In genomic region chr9:103186747-103187146, GRCm38 (mm10) we compare ENCODE assay signal across 12 mouse cellular contexts. TPM values are rescaled to one million over a fixed set of nuclear protein-coding genes. Genes with fewer than 3 reads are reported as not detected.
A peak's percentile ranks its signal among the peaks of the same experiment; 100 is the strongest.
DNase-seq lines count a peak whose midpoint lies in the region.
"Had no signal": no experiment of that assay in that cellular context is flagged by ENCODE, and none has a peak within 500 bp of the region (broad histone marks: within the 10 kb centered on the region; RNA-seq: fewer than 3 reads in every experiment).

No protein-coding gene starts in this region.

- WGBS in heart, embryonic 10.5 days = 72% methylated on average over 9 of the region's 9 CpGs

- no peaks in the 10 kb centered on the region for H3K27me3 ChIP-seq in heart, embryonic 10.5 days (ENCODE audit: insufficient read depth, poor library complexity, severe bottlenecking)
- H3K27me3 ChIP-seq: limb, embryonic 12.5 days had no signal

- no peaks in the 10 kb centered on the region for H3K9me3 ChIP-seq in heart, embryonic 10.5 days
- H3K9me3 ChIP-seq: limb, embryonic 12.5 days had no signal

- DNase-seq in heart, postnatal 4 days = peak; percentile 43
- no peak for DNase-seq in heart, embryonic 10.5 days (ENCODE audit: low spot score)
- DNase-seq in testis, postnatal 10 days (ENCODE audit: low spot score) = peak; percentile 54
- no peak for DNase-seq in testis, postnatal 14 days (ENCODE audit: low spot score)
- peak; percentile 75 for DNase-seq in kidney, adult 9 months
- DNase-seq in spleen, postnatal 36 days (ENCODE audit: low spot score in 2 of 2) = no peak
- DNase-seq in thymus, postnatal 4 days = no peak
- DNase-seq: thymus, adult 2 months had no signal

- no peak overlapping the region for H3K27ac ChIP-seq in heart, embryonic 10.5 days
- H3K27ac ChIP-seq: heart, adult 2 months; limb, embryonic 12.5 days had no signal

- H3K36me3 ChIP-seq in heart, embryonic 10.5 days = peaks cover 43% of the 10 kb centered on the region

- H3K4me3 ChIP-seq in heart, embryonic 10.5 days = no peak overlapping the region
- H3K4me3 ChIP-seq: heart, adult 2 months; limb, embryonic 12.5 days had no signal

- peaks cover 3% of the 10 kb centered on the region; the same call in 1 of the 2 replicates for H3K4me1 ChIP-seq in heart, embryonic 10.5 days
- H3K4me1 ChIP-seq: limb, embryonic 12.5 days had no signal

RNA-seq across cellular contexts. Expression of gene Srprb, which starts 15.2 kb away (rescaled TPM):
- 10 to 100 TPM; 24.9 to 26.7 TPM for total RNA-seq in heart, postnatal 4 days (2021)
- polyA plus RNA-seq in heart, embryonic 10.5 days (2016; fragmentation: Nextera tagmentation; extraction: Ambion mirVana) = 55.6 and 61.9 TPM in 2 replicates

RNA-seq across cellular contexts. Expression of gene Gm20425, which starts 43.4 kb away (rescaled TPM):
- total RNA-seq in heart, postnatal 4 days (2021) = 1 to 10 TPM; 4.9 to 6.7 TPM
- polyA plus RNA-seq in heart, embryonic 10.5 days (2016; fragmentation: Nextera tagmentation; extraction: Ambion mirVana) = 0.90 TPM in 1 of 2 replicates, not detected in the other
- polyA plus RNA-seq: heart, adult 2 months; large intestine, adult 2 months; neural tube, embryonic 11.5 days; thymus, adult 2 months had no signal

RNA-seq across cellular contexts. Expression of gene Trf, which starts 43.5 kb away (rescaled TPM):
- 10 to 100 TPM; 19.2 to 21.1 TPM for total RNA-seq in heart, postnatal 4 days (2021)
- 32.8 and 314 TPM in 2 replicates for polyA plus RNA-seq in heart, embryonic 10.5 days (2016; fragmentation: Nextera tagmentation; extraction: Ambion mirVana)

Comparison
In these comparisons a context has a peak if more than half of its experiments do, and no peak if none do; other contexts are left out.
1. DNase-seq: peak in heart, postnatal 4 days (single experiment), testis, postnatal 10 days (single experiment) and kidney, adult 9 months (single experiment); none in heart, embryonic 10.5 days (single experiment), testis, postnatal 14 days (single experiment), spleen, postnatal 36 days (0 of 2) and thymus, postnatal 4 days (single experiment).